Mouse (Mus musculus) E14TG2a.4 (cell line): ENCODE measurements around the gene Nsmce1.

Experiments
- CTCF ChIP-seq: conservative IDR thresholded peaks from 2 replicates; pipeline ENCODE4 v1.5.1; 2014; ENCODE audit warnings: low read length
- NANOG ChIP-seq: IDR thresholded peaks from 2 replicates; pipeline ENCODE4 v1.6.1; 2014; ENCODE audit warnings: borderline replicate concordance, low read length, mixed read lengths

GRCm38 (mm10) chr7:125487126-125487525 lies 4.3 kb downstream of the Nsmce1 start:
- no peak for TF ChIP-seq CTCF
- TF ChIP-seq NANOG = no peak
